Mouse (Mus musculus) mouse embryonic stem cell (cell line): ENCODE measurements around the gene Nlrp6.
"Not testable (repeated sequence)": the region's sequence is repeated elsewhere in the genome, so short reads cannot be mapped to it uniquely, and the experiment has no call there.

ENCODE experiments used
- in situ Hi-C, 2 experiments: fragments of 300-500 bp; cut with MboI; formaldehyde crosslinking; loops; 1 replicate in 1 of 2; 3 replicates in 1 of 2; pipeline ENCODE4 v1.14.3; 2019 to 2020; ENCODE audit warnings: low sequenced_read_pairs in 2 of 2, low pct_unique_long_range_greater_than_20kb in 1 of 2, mixed read lengths in 1 of 2; ENCODE audit not compliant: unreplicated experiment in 1 of 2

Nlrp6 gene

GRCm38 (mm10) chr7:140959181-140959901 is 38.6 kb downstream of the Nlrp6 start:
- in situ Hi-C loops, result loop anchor here (5.0 kb wide), 1 partner anchor 93 kb away; no protein-coding TSS in a partner anchor

- in situ Hi-C loops, result no loop called here
Measured at GRCm38 (mm10) chr7:140960026-140960425, 39.3 kb downstream of the Nlrp6 start.

GRCm38 (mm10) chr7:140961416-140961815 is 40.7 kb downstream of the Nlrp6 start:
- in situ Hi-C loops, result no loop called here

GRCm38 (mm10) chr7:140962733-140963132 is 42.0 kb downstream of the Nlrp6 start:
- in situ Hi-C loops, result no loop called here

- in situ Hi-C loops, result no loop called here
Measured at GRCm38 (mm10) chr7:140966921-140967320, 46.2 kb downstream of the Nlrp6 start, which contains the start of gene Ifitm1. Ifitm1 (plus strand) TSS chr7:140967221.

- in situ Hi-C loops, result no loop called here
Measured at GRCm38 (mm10) chr7:140967862-140968591, 47.3 kb downstream of the Nlrp6 start.

GRCm38 (mm10) chr7:140968710-140969109 is 48.0 kb downstream of the Nlrp6 start:
- in situ Hi-C loops, result not testable (repeated sequence)

- in situ Hi-C loops, result no loop called here
Measured at GRCm38 (mm10) chr7:140970931-140971330, 50.2 kb downstream of the Nlrp6 start.

- in situ Hi-C loops, result no loop called here
Measured at GRCm38 (mm10) chr7:140971479-140972171, 50.9 kb downstream of the Nlrp6 start.

- in situ Hi-C loops, result no loop called here
Measured at GRCm38 (mm10) chr7:140973396-140974165, 52.9 kb downstream of the Nlrp6 start.

GRCm38 (mm10) chr7:140974940-140975339 is 54.2 kb downstream of the Nlrp6 start:
- in situ Hi-C loops, result no loop called here

GRCm38 (mm10) chr7:140975465-140975864 is 54.8 kb downstream of the Nlrp6 start:
- in situ Hi-C loops, result no loop called here

GRCm38 (mm10) chr7:140976720-140977119 is 56.0 kb downstream of the Nlrp6 start:
- in situ Hi-C loops, result not testable (repeated sequence)
